Mouse (Mus musculus) heart, postnatal 10 days (tissue): ENCODE data around the gene Gm21319. TPM values are rescaled to one million over a fixed set of nuclear protein-coding genes. Genes with fewer than 3 reads are reported as not detected.
"Not testable (repeated sequence)": the region's sequence is repeated elsewhere in the genome, so short reads cannot be mapped to it uniquely, and the experiment has no call there.

Experiments used
- DNase-seq, 2 experiments: peaks; one replicate each; pipeline ENCODE4 v3.0.0; 2021
- intact Hi-C: fragments of 180-260 bp; cut with DNase I; formaldehyde crosslinking; loops from one replicate; pipeline ENCODE4 v1.15.1; 2025
- total RNA-seq, 2 experiments: library from RNA; stranded (reverse); gene quantifications; 2 replicates each; pipeline ENCODE4 v1.2.3; 2021

The Gm21319 gene
- total RNA-seq, result not detected

DNA sequence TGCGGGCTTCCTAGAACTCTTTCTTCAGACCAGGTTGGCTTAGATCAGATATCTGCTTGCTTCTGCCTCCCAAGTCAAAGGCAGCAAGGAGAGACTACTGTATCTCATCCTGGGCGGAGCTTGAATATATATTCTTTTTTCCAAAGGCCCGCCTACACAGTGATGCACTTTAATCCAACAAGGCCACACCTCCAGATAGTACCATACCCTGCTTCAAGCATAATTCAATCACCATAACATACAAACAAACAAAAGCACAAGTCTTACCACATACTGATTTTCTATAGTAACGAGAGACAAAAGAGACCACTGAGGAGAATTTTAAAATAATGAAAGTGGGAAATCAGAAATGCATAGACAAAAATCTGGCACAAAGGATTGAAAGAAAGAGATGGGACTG, at the start of gene Gm21319:
Gm21319 (minus strand) TSS at position 101 of the 400 bp plus-strand sequence.
- DNase-seq, result not testable (repeated sequence)

DNA sequence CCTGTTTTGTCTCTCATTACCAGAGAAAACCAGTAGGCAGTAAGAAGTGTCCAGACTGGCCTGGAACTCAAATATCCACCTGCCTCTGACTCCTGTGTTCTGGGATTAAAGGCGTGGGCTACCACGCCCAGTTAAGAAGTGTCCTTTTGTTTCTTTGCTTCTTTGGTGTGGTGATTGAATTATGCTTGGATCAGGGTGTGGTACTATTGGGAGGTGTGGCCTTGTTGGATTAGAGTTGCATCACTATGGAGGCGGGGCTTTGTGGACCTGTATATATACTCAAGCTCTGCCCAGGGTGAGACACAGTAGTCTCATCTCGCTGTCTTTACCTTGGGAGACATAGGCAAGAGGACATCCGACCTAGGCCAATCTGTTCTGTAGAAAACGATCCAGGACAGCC, 40.7 kb upstream of the Gm21319 start, which contains the start of gene BB287469:
BB287469 (plus strand) TSS at position 301 of the 400 bp plus-strand sequence.
- intact Hi-C loops, DNase-seq: not testable (repeated sequence)

More for the DNA sequence above, at the start of gene Gm21319:
- intact Hi-C loops, result not testable (repeated sequence)

DNA sequence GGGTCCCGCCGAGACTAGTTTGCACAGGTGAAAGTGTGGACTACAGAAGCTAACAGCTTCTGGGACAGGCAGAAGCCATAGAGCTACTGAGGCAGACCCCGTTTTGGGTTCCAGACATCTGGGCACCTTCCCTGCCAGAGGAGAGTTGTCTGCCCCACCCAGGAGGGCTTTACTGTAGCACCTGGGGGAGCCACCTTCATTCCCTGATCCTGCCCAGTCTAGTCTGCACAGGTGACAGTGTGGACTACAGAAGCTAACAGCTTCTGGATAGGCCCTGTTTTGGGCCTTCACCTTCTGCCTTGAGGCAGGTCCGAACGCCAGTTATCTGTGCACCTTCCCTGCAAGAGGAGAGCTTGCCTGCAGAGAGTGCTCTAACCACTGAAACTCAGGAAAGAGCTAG, 22.4 kb upstream of the Gm21319 start:
- DNase-seq, intact Hi-C loops: not testable (repeated sequence)

DNA sequence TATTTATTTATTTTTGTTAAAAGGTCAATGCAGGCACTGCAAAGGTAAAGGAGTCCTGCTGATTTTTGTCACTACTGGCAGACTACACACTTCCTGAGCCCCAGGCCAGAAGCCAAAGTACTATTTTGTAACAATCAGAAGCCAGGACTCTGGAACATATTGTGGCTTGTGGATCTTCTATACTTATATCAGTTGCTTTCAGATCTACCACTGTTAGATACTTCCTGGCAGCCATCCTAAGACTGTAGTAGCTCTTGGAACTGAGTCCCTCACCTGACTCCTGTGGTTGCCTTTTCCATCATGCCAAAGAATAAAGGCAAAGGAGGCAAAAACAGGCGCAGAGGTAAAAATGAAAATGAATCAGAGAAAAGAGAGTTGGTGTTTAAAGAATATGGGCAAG, 19.7 kb upstream of the Gm21319 start, which contains the start of gene Gm21936:
Gm21936 (plus strand) TSS at position 301 of the 400 bp plus-strand sequence.
- intact Hi-C loops, DNase-seq: not testable (repeated sequence)

Other genes starting within 250 kb of the Gm21319 start
- not detected for gene Oog1, start 173.1 kb downstream of the Gm21319 start, total RNA-seq
- not detected for gene Gm4027, start 156.9 kb downstream of the Gm21319 start, total RNA-seq
- not detected for gene Gm16381, start 131.1 kb downstream of the Gm21319 start, total RNA-seq
- not detected for gene Gm21936, start 19.8 kb upstream of the Gm21319 start, total RNA-seq
- gene BB287469, start 40.8 kb upstream of the Gm21319 start, total RNA-seq, result not detected
- not detected for gene Gm2001, start 66.6 kb upstream of the Gm21319 start, total RNA-seq
- not detected for gene Gm2016, start 98.3 kb upstream of the Gm21319 start, total RNA-seq
- gene Gm2022, start 119.6 kb upstream of the Gm21319 start, total RNA-seq, result not detected
- gene Gm2035, start 144.1 kb upstream of the Gm21319 start, total RNA-seq, result not detected
- not detected for gene Gm2042, start 178.3 kb upstream of the Gm21319 start, total RNA-seq
- not detected for gene Gm2075, start 236.1 kb upstream of the Gm21319 start, total RNA-seq
- not detected for gene Gm6803, start 243.0 kb upstream of the Gm21319 start, total RNA-seq